Mouse (Mus musculus): ENCODE data around the gene Hsd17b11.
A peak's percentile ranks its signal among the peaks of the same experiment; 100 is the strongest.

Hsd17b11 gene

GRCm38 (mm10) chr5:104021597-104022378, at the start of gene Hsd17b11:
Gene Hsd17b11 (minus strand): TSS chr5:104021919.
- peak; percentile 89 to 93 for DNase-seq

GRCm38 (mm10) chr5:104071048-104071447, 49.3 kb upstream of the Hsd17b11 start:
- no peak for DNase-seq

GRCm38 (mm10) chr5:104068751-104069150, 47.0 kb upstream of the Hsd17b11 start:
- peak; percentile 31 to 45 for DNase-seq

- DNase-seq: no peak
These were observed 41.2 kb upstream of the Hsd17b11 start for GRCm38 (mm10) chr5:104062773-104063551.

- no peak for DNase-seq
These were observed 40.4 kb upstream of the Hsd17b11 start for GRCm38 (mm10) chr5:104061936-104062772.

GRCm38 (mm10) chr5:104060429-104060828, 38.7 kb upstream of the Hsd17b11 start:
- DNase-seq: no peak

- DNase-seq: peak; percentile 18 to 39
These were observed 37.9 kb upstream of the Hsd17b11 start for GRCm38 (mm10) chr5:104059628-104060027.

GRCm38 (mm10) chr5:104058021-104058420, 36.3 kb upstream of the Hsd17b11 start:
- DNase-seq: peak; percentile 65 to 66

- DNase-seq: no peak
These were observed 34.6 kb upstream of the Hsd17b11 start for GRCm38 (mm10) chr5:104056295-104056694.

- DNase-seq: no peak
These were observed 34.1 kb upstream of the Hsd17b11 start for GRCm38 (mm10) chr5:104055816-104056215.

GRCm38 (mm10) chr5:104054938-104055337, 33.2 kb upstream of the Hsd17b11 start:
- no peak for DNase-seq

- DNase-seq: peak in 1 of 2 experiments; percentile 47
These were observed 31.2 kb upstream of the Hsd17b11 start for GRCm38 (mm10) chr5:104052956-104053355.

GRCm38 (mm10) chr5:104048139-104048538, 26.4 kb upstream of the Hsd17b11 start:
- no peak for DNase-seq

GRCm38 (mm10) chr5:104047200-104048105, 25.7 kb upstream of the Hsd17b11 start:
- peak; percentile 25 to 43 for DNase-seq

GRCm38 (mm10) chr5:104046256-104047199, 24.8 kb upstream of the Hsd17b11 start, which contains the start of gene Nudt9:
Gene Nudt9 (plus strand): TSS chr5:104046306.
- peak; percentile 98 to 99 for DNase-seq

GRCm38 (mm10) chr5:104043704-104044103, 22.0 kb upstream of the Hsd17b11 start:
- no peak for DNase-seq

GRCm38 (mm10) chr5:104042906-104043305, 21.2 kb upstream of the Hsd17b11 start:
- no peak for DNase-seq

GRCm38 (mm10) chr5:104039154-104039932, 17.6 kb upstream of the Hsd17b11 start:
- peak; percentile 75 for DNase-seq

GRCm38 (mm10) chr5:104036686-104037085, 15.0 kb upstream of the Hsd17b11 start:
- DNase-seq: no peak

GRCm38 (mm10) chr5:104035824-104036223, 14.1 kb upstream of the Hsd17b11 start:
- DNase-seq: no peak

Measured in kidney, postnatal 4 days (tissue).